Mouse (Mus musculus) gastrocnemius, adult 18-20 months (tissue): Measurements from ENCODE around the gene Pax7. TPM values are rescaled to one million over a fixed set of nuclear protein-coding genes. Genes with fewer than 3 reads are reported as not detected.

Source experiments
- DNase-seq: peaks from one replicate; pipeline ENCODE4 v3.0.0; 2021; ENCODE audit warnings: low spot score
- total RNA-seq, 2 experiments: library from RNA; stranded (reverse); gene quantifications; 2 replicates each; pipeline ENCODE4 v1.2.3; 2021

Gene Pax7
- total RNA-seq, 2 experiments from 2014 or later, result 1.1 to 1.5 TPM

- peak; percentile 24 for DNase-seq
Measured at GRCm38 (mm10) chr4:139813371-139813960, 19.9 kb downstream of the Pax7 start.

GRCm38 (mm10) chr4:139811901-139812300 lies 21.4 kb downstream of the Pax7 start:
- DNase-seq, result no peak

GRCm38 (mm10) chr4:139811475-139811874 lies 21.9 kb downstream of the Pax7 start:
- DNase-seq, result no peak

- DNase-seq, result no peak
Measured at GRCm38 (mm10) chr4:139810762-139811438, 22.4 kb downstream of the Pax7 start.

GRCm38 (mm10) chr4:139809381-139809820 lies 23.9 kb downstream of the Pax7 start:
- DNase-seq, result no peak

GRCm38 (mm10) chr4:139807820-139808219 lies 25.5 kb downstream of the Pax7 start:
- no peak for DNase-seq

GRCm38 (mm10) chr4:139807191-139807808 lies 26.0 kb downstream of the Pax7 start:
- no peak for DNase-seq

GRCm38 (mm10) chr4:139804896-139805295 lies 28.4 kb downstream of the Pax7 start:
- no peak for DNase-seq

- DNase-seq, result no peak
Measured at GRCm38 (mm10) chr4:139803981-139804380, 29.3 kb downstream of the Pax7 start.

- no peak for DNase-seq
Measured at GRCm38 (mm10) chr4:139799436-139800100, 33.8 kb downstream of the Pax7 start.

GRCm38 (mm10) chr4:139797344-139797743 lies 36.0 kb downstream of the Pax7 start:
- DNase-seq, result peak; percentile 6

- DNase-seq, result no peak
Measured at GRCm38 (mm10) chr4:139796115-139796514, 37.2 kb downstream of the Pax7 start.

- DNase-seq, result no peak
Measured at GRCm38 (mm10) chr4:139791168-139791567, 42.2 kb downstream of the Pax7 start.

- no peak for DNase-seq
Measured at GRCm38 (mm10) chr4:139789772-139790171, 43.6 kb downstream of the Pax7 start.

GRCm38 (mm10) chr4:139782926-139783467 lies 50.3 kb downstream of the Pax7 start:
- DNase-seq, result no peak

GRCm38 (mm10) chr4:139771125-139771631 lies 62.1 kb downstream of the Pax7 start:
- DNase-seq, result peak; percentile 19

- no peak for DNase-seq
Measured at GRCm38 (mm10) chr4:139767823-139768222, 65.5 kb downstream of the Pax7 start.

- no peak for DNase-seq
Measured at GRCm38 (mm10) chr4:139767115-139767718, 66.1 kb downstream of the Pax7 start.

GRCm38 (mm10) chr4:139761911-139762310 lies 71.4 kb downstream of the Pax7 start:
- DNase-seq, result no peak

- DNase-seq, result no peak
Measured at GRCm38 (mm10) chr4:139760736-139761135, 72.6 kb downstream of the Pax7 start.
